In the genomic region with DNA sequence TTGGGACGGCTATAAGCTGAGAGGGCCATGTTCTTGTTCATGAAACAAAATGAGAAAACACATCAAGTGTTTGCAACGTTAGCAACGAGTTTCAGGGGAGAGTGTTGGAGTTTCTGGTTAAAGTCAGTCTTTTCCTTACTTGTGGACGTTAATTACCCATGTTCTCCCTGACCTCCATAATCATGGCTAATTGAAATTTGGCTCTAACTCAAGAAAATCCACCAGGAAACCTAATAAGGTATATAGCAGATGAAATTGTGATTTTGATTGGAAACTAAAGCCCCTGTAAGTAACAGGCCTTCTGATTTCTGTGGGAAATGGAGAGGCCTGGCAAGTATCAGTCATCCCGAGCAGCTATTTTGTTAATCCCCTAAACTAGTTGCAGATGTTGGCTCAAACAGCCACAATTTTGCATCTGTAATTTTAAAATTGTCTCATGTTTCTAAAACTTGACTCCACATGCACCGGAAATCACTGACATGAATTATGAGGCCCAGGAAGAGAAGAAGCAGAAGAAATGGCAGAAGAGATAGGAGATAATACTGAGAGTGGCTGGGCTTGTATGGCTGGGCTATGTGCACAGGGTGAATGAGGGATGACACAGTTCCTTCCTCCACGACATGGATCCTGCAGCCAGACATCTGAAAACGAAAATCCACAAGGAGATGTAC, we compare ENCODE assay signal across 10 mouse cellular contexts.
A peak's percentile ranks its signal among the peaks of the same experiment; 100 is the strongest.
DNase-seq lines count a peak whose midpoint lies in the region; ATAC-seq and TF ChIP-seq lines count a peak whose summit lies in the region.
"Had no signal": no experiment of that assay in that cellular context is flagged by ENCODE, and none has a peak within 500 bp of the region (broad histone marks: within the 10 kb centered on the region; RNA-seq: fewer than 3 reads in every experiment).

No protein-coding gene starts in this region.

- H3K9me3 ChIP-seq in forebrain, embryonic 10.5 days, result no peaks in the 10 kb centered on the region
- H3K9me3 ChIP-seq in forebrain, embryonic 11.5 days (ENCODE audit: control insufficient read depth, low read length), result no peaks in the 10 kb centered on the region
- H3K9me3 ChIP-seq in limb, embryonic 11.5 days (ENCODE audit: control insufficient read depth, low read length), result no peaks in the 10 kb centered on the region
- no peaks in the 10 kb centered on the region for H3K9me3 ChIP-seq in midbrain, postnatal 0 days (ENCODE audit: low read length)

- peaks cover 24% of the 10 kb centered on the region for H3K4me1 ChIP-seq in forebrain, embryonic 10.5 days
- no peaks in the 10 kb centered on the region for H3K4me1 ChIP-seq in forebrain, embryonic 11.5 days (replicated peaks; ENCODE audit: control insufficient read depth, insufficient read depth, low read length)
- no peaks in the 10 kb centered on the region for H3K4me1 ChIP-seq in thymus, adult 2 months (replicated peaks; ENCODE audit: control insufficient read depth, insufficient read depth, low read length)
- H3K4me1 ChIP-seq in limb, embryonic 11.5 days (ENCODE audit: control insufficient read depth, insufficient read depth, low read length), result peaks cover 10% of the 10 kb centered on the region
- H3K4me1 ChIP-seq in midbrain, postnatal 0 days (ENCODE audit: insufficient read depth, low read length), result no peaks in the 10 kb centered on the region

- ATAC-seq in forebrain, embryonic 11.5 days (replicated peaks; ENCODE audit: low FRiP score), result no peak
- peak; percentile 77; the same call in 1 of the 2 replicates for ATAC-seq in limb, embryonic 11.5 days (ENCODE audit: insufficient number of reproducible peaks, low FRiP score, low TSS enrichment, low read depth)
- no peak for ATAC-seq in midbrain, postnatal 0 days (ENCODE audit: low FRiP score)

- no peak overlapping the region for H3K4me2 ChIP-seq in forebrain, embryonic 11.5 days (ENCODE audit: low read depth, low read length, severe bottlenecking)
- H3K4me2 ChIP-seq in limb, embryonic 11.5 days (ENCODE audit: low read depth, severe bottlenecking), result no peak overlapping the region
- H3K4me2 ChIP-seq in midbrain, postnatal 0 days (ENCODE audit: low read depth, low read length, poor library complexity, severe bottlenecking), result no peak overlapping the region
- H3K4me2 ChIP-seq: hindbrain, embryonic 14.5 days had no signal

- H3K27me3 ChIP-seq in forebrain, embryonic 10.5 days (ENCODE audit: poor library complexity, severe bottlenecking), result no peaks in the 10 kb centered on the region
- H3K27me3 ChIP-seq in forebrain, embryonic 11.5 days (ENCODE audit: control insufficient read depth, insufficient read depth, low read length), result no peaks in the 10 kb centered on the region
- no peaks in the 10 kb centered on the region for H3K27me3 ChIP-seq in thymus, adult 2 months (ENCODE audit: control insufficient read depth, insufficient read depth, low read length)
- no peaks in the 10 kb centered on the region for H3K27me3 ChIP-seq in limb, embryonic 11.5 days (ENCODE audit: control insufficient read depth, insufficient read depth, low read length)
- no peaks in the 10 kb centered on the region for H3K27me3 ChIP-seq in midbrain, postnatal 0 days (ENCODE audit: insufficient read depth, low read length)

- no peak overlapping the region for H3K4me3 ChIP-seq in forebrain, embryonic 10.5 days
- H3K4me3 ChIP-seq in forebrain, embryonic 11.5 days (ENCODE audit: low read depth, low read length), result no peak overlapping the region
- H3K4me3 ChIP-seq in thymus, adult 2 months (ENCODE audit: control insufficient read depth, insufficient read depth, low read length), result no peak overlapping the region
- no peak overlapping the region for H3K4me3 ChIP-seq in limb, embryonic 11.5 days (ENCODE audit: low read depth, low read length)
- H3K4me3 ChIP-seq in midbrain, postnatal 0 days (ENCODE audit: low read depth, low read length), result no peak overlapping the region

- no peak for TF ChIP-seq CTCF in thymus, adult 2 months (IDR thresholded peaks at IDR 0.05; ENCODE audit: borderline replicate concordance, control insufficient read depth, extremely low read depth, insufficient read depth, low read length, poor library complexity)
- no peak for TF ChIP-seq CTCF in midbrain, postnatal 0 days (IDR thresholded peaks at IDR 0.05)

- TF ChIP-seq POLR2A in thymus, adult 2 months (IDR thresholded peaks at IDR 0.05; ENCODE audit: control insufficient read depth, extremely low read depth, insufficient read depth, low read length, poor library complexity), result no peak

- H3K9ac ChIP-seq in forebrain, embryonic 11.5 days (ENCODE audit: low read length), result no peak overlapping the region
- no peak overlapping the region for H3K9ac ChIP-seq in limb, embryonic 11.5 days (ENCODE audit: low read length)
- H3K9ac ChIP-seq in midbrain, postnatal 0 days (replicated peaks; ENCODE audit: low read length, poor library complexity, severe bottlenecking), result no peak overlapping the region
- H3K9ac ChIP-seq: hindbrain, embryonic 14.5 days had no signal

- 76% methylated on average over 8 of the region's 8 CpGs for WGBS in forebrain, embryonic 10.5 days
- 81% methylated on average over 8 of the region's 8 CpGs for WGBS in forebrain, embryonic 11.5 days
- 59% methylated on average over 8 of the region's 8 CpGs for WGBS in thymus, adult 2 months
- WGBS in limb, embryonic 11.5 days, result 13% methylated on average over 8 of the region's 8 CpGs
- WGBS in midbrain, postnatal 0 days, result 82% methylated on average over 8 of the region's 8 CpGs

- H3K36me3 ChIP-seq in forebrain, embryonic 10.5 days (replicated peaks), result no peaks in the 10 kb centered on the region
- no peaks in the 10 kb centered on the region for H3K36me3 ChIP-seq in forebrain, embryonic 11.5 days (ENCODE audit: control insufficient read depth, insufficient read depth, low read length)
- no peaks in the 10 kb centered on the region for H3K36me3 ChIP-seq in thymus, adult 2 months (ENCODE audit: control insufficient read depth, insufficient read depth, low read length)
- H3K36me3 ChIP-seq in limb, embryonic 11.5 days (ENCODE audit: control insufficient read depth, insufficient read depth, low read length), result no peaks in the 10 kb centered on the region
- no peaks in the 10 kb centered on the region for H3K36me3 ChIP-seq in midbrain, postnatal 0 days (ENCODE audit: insufficient read depth, low read length)

- 0 out of 2 replicates have a peak overlapping the region, but pooled peaks have one; percentile 25 for H3K27ac ChIP-seq in forebrain, embryonic 10.5 days
- H3K27ac ChIP-seq in forebrain, embryonic 11.5 days (ENCODE audit: low read depth, low read length), result no peak overlapping the region
- H3K27ac ChIP-seq in thymus, adult 2 months (ENCODE audit: control insufficient read depth, insufficient read depth, low read length), result no peak overlapping the region; the same call in 1 of the 2 replicates
- peak overlapping the region; percentile 76 for H3K27ac ChIP-seq in limb, embryonic 11.5 days (replicated peaks; ENCODE audit: low read depth, low read length)
- H3K27ac ChIP-seq in midbrain, postnatal 0 days (ENCODE audit: low read depth, low read length), result no peak overlapping the region

- DNase-seq in forebrain, embryonic 10.5 days (ENCODE audit: extremely low spot score, low spot score), result no peak
- no peak for DNase-seq in forebrain, embryonic 11.5 days (ENCODE audit: low spot score)
- peak; percentile 2 for DNase-seq in thymus, postnatal 25 days
- DNase-seq in thymus, adult 2 months, result no peak
- DNase-seq in limb, embryonic 11.5 days (ENCODE audit: low spot score), result peak; percentile 58
- no peak for DNase-seq in cerebellum, postnatal 36 days
- no peak for DNase-seq in spleen, adult 18-20 months
- no peak for DNase-seq in midbrain, postnatal 0 days (ENCODE audit: low spot score)
- DNase-seq: right cerebral cortex, postnatal 4 days had no signal

Comparison
In these comparisons a context has a peak if more than half of its experiments do, and no peak if none do; other contexts are left out.
1. DNase-seq: peak in thymus, postnatal 25 days (single experiment) and limb, embryonic 11.5 days (single experiment); none in forebrain, embryonic 10.5 days (single experiment), forebrain, embryonic 11.5 days (single experiment), thymus, adult 2 months (single experiment), cerebellum, postnatal 36 days (0 of 2), spleen, adult 18-20 months (0 of 2) and midbrain, postnatal 0 days (single experiment).
2. H3K27ac ChIP-seq: peak in forebrain, embryonic 10.5 days (single experiment) and limb, embryonic 11.5 days (single experiment); none in forebrain, embryonic 11.5 days (single experiment), thymus, adult 2 months (single experiment) and midbrain, postnatal 0 days (single experiment).